Mouse (Mus musculus) lung, embryonic 16.5 days (tissue): Measurements from ENCODE around the gene Ccdc30. TPM values are rescaled to one million over a fixed set of nuclear protein-coding genes. Genes with fewer than 3 reads are reported as not detected.
A peak's percentile ranks its signal among the peaks of the same experiment; 100 is the strongest.
"Not testable (repeated sequence)": the region's sequence is repeated elsewhere in the genome, so short reads cannot be mapped to it uniquely, and the experiment has no call there.

Experiments used
- ATAC-seq: fragments of 200-750 bp; cut with Nextera tagmentation; 2 replicates; pipeline ENCODE4 v1.8.0; 2017; ENCODE audit warnings: low read depth, mild to moderate bottlenecking, moderate library complexity
- H3K27ac ChIP-seq: fragments of 300-500 bp; sonication (generic); 2 replicates; pipeline ENCODE4 v1.5.1; 2014; ENCODE audit warnings: mild to moderate bottlenecking, control low read depth, low read length
- H3K27me3 ChIP-seq: fragments of 300-500 bp; sonication (generic); 2 replicates; pipeline ENCODE4 v1.6.1; 2014; ENCODE audit warnings: low read depth, low read length, mixed read lengths; ENCODE audit not compliant: control insufficient read depth, insufficient read depth
- H3K36me3 ChIP-seq: fragments of 300-500 bp; sonication (generic); 2 replicates; pipeline ENCODE4 v1.6.1; 2014; ENCODE audit warnings: low read length; ENCODE audit not compliant: control insufficient read depth, insufficient read depth
- H3K4me1 ChIP-seq: fragments of 300-500 bp; sonication (generic); replicated peaks from 2 replicates; pipeline ENCODE4 v1.6.1; 2014; ENCODE audit warnings: low read length, mixed read lengths; ENCODE audit not compliant: control insufficient read depth, insufficient read depth
- H3K4me2 ChIP-seq: fragments of 300-500 bp; sonication (generic); 2 replicates; pipeline ENCODE4 v1.6.1; 2014; ENCODE audit warnings: low read depth, low read length, control low read depth
- H3K4me3 ChIP-seq: fragments of 300-500 bp; sonication (generic); 2 replicates; pipeline ENCODE4 v1.5.1; 2014; ENCODE audit warnings: mild to moderate bottlenecking, low read length, control low read depth
- H3K9ac ChIP-seq: fragments of 300-500 bp; sonication (generic); 2 replicates; pipeline ENCODE4 v1.6.1; 2014; ENCODE audit warnings: low read length, control low read depth
- H3K9me3 ChIP-seq: fragments of 300-500 bp; sonication (generic); 2 replicates; pipeline ENCODE4 v1.6.1; 2016; ENCODE audit warnings: low read length; ENCODE audit not compliant: control insufficient read depth
- WGBS: fragments of 180-500 bp; shearing (Covaris S2); extraction: QIAGEN DNeasy Blood & Tissue Kit; methylation state at CpG from one replicate; pipeline ENCODE4 v1.1.7; 2014; 5-methylcytosine and 5-hydroxymethylcytosine counted together
- polyA plus RNA-seq: library from polyadenylated mRNA; unstranded; fragments of >200 nt; fragmentation: Nextera tagmentation; extraction: Ambion mirVana; gene quantifications from 2 replicates; pipeline ENCODE4 v1.2.1, GENCODE M21; 2015

Gene Ccdc30
- polyA plus RNA-seq, 1 experiment from 2014 or later, result 6.1 TPM

GRCm38 (mm10) chr4:119278784-119279183 is 136.5 kb downstream of the Ccdc30 start:
- H3K9ac ChIP-seq, H3K4me2 ChIP-seq, H3K4me1 ChIP-seq, H3K4me3 ChIP-seq, ATAC-seq, H3K9me3 ChIP-seq, H3K27ac ChIP-seq, H3K27me3 ChIP-seq: not testable (repeated sequence)
- 85% methylated on average over 15 of the region's 15 CpGs for WGBS
- H3K36me3 ChIP-seq, result peaks cover 54% of the 10 kb centered on the region

- 69% methylated on average over 1 of the region's 2 CpGs for WGBS
- Histone ChIP-seq H3K4me2 (no peak overlapping the region), H3K27me3 (no peaks in the 10 kb centered on the region), H3K36me3 (peaks cover 51% of the 10 kb centered on the region), H3K9me3 (no peaks in the 10 kb centered on the region), H3K27ac (peak overlapping the region; percentile 84), H3K4me1 (no peaks in the 10 kb centered on the region), H3K9ac (no peak overlapping the region), H3K4me3 (no peak overlapping the region)
- ATAC-seq, result no peak
Observed at GRCm38 (mm10) chr4:119275726-119276125, 139.6 kb downstream of the Ccdc30 start.

GRCm38 (mm10) chr4:119275226-119275625 is 140.1 kb downstream of the Ccdc30 start:
- Histone ChIP-seq H3K27ac (peak overlapping the region; percentile 84), H3K4me3 (no peak overlapping the region), H3K27me3 (no peaks in the 10 kb centered on the region), H3K9me3 (no peaks in the 10 kb centered on the region), H3K4me1 (no peaks in the 10 kb centered on the region), H3K9ac (no peak overlapping the region), H3K36me3 (peaks cover 50% of the 10 kb centered on the region), H3K4me2 (0 out of 2 replicates have a peak overlapping the region, but pooled peaks have one; percentile 6)
- ATAC-seq, result peak; percentile 77
- WGBS, result 66% methylated on average over 2 of the region's 2 CpGs

GRCm38 (mm10) chr4:119274627-119275026 is 140.7 kb downstream of the Ccdc30 start:
- H3K4me1 ChIP-seq, result no peaks in the 10 kb centered on the region
- ATAC-seq, result peak; percentile 68
- 52% methylated on average over 1 of the region's 1 CpGs for WGBS
- H3K4me3 ChIP-seq, result no peak overlapping the region
- H3K9me3 ChIP-seq, result no peaks in the 10 kb centered on the region
- no peaks in the 10 kb centered on the region for H3K27me3 ChIP-seq
- H3K36me3 ChIP-seq, result peaks cover 46% of the 10 kb centered on the region
- peak overlapping the region; percentile 77 for H3K27ac ChIP-seq
- 0 out of 2 replicates have a peak overlapping the region, but pooled peaks have one; percentile 6 for H3K4me2 ChIP-seq
- no peak overlapping the region for H3K9ac ChIP-seq

Other genes starting within 250 kb of the Ccdc30 start
- 9.0 and 9.3 TPM in 2 replicates for gene Zfp691, start 241.3 kb downstream of the Ccdc30 start, polyA plus RNA-seq
- gene Ermap, start 225.5 kb downstream of the Ccdc30 start, polyA plus RNA-seq, result 1.4 and 4.3 TPM in 2 replicates
- gene Svbp, start 220.2 kb downstream of the Ccdc30 start, polyA plus RNA-seq, result 114 and 123 TPM in 2 replicates
- not detected in 2 replicates for gene Tmem269, start 197.3 kb downstream of the Ccdc30 start, polyA plus RNA-seq
- 26.5 and 30.8 TPM in 2 replicates for gene AU022252, start 182.8 kb downstream of the Ccdc30 start, polyA plus RNA-seq
- 34.9 and 36.2 TPM in 2 replicates for gene P3h1, start 182.6 kb downstream of the Ccdc30 start, polyA plus RNA-seq
- 0.15 and 0.18 TPM in 2 replicates for gene Cldn19, start 160.1 kb downstream of the Ccdc30 start, polyA plus RNA-seq
- gene Ybx1, start 120.9 kb downstream of the Ccdc30 start, polyA plus RNA-seq, result 412 and 442 TPM in 2 replicates
- 86.8 and 91.9 TPM in 2 replicates for gene Ppih, start 95.0 kb downstream of the Ccdc30 start, polyA plus RNA-seq
- gene Ppcs, start 6.9 kb upstream of the Ccdc30 start, polyA plus RNA-seq, result 31.5 and 33.9 TPM in 2 replicates
- 2.0 and 2.1 TPM in 2 replicates for gene Zmynd12, start 7.3 kb upstream of the Ccdc30 start, polyA plus RNA-seq
- gene Rimkla, start 77.1 kb upstream of the Ccdc30 start, polyA plus RNA-seq, result 0.50 TPM in 2 replicates
- 24.1 and 24.9 TPM in 2 replicates for gene Foxj3, start 121.5 kb upstream of the Ccdc30 start, polyA plus RNA-seq
- gene Frg2f1, start 124.0 kb upstream of the Ccdc30 start, polyA plus RNA-seq, result 4.5 and 4.9 TPM in 2 replicates
- 0.64 TPM in 1 of 2 replicates, not detected in the other for gene Guca2a, start 222.2 kb upstream of the Ccdc30 start, polyA plus RNA-seq
- 0.62 TPM in 1 of 2 replicates, not detected in the other for gene Guca2b, start 243.4 kb upstream of the Ccdc30 start, polyA plus RNA-seq